Mouse (Mus musculus): ENCODE data around the gene Dusp19.

GRCm38 (mm10) chr2:80567411-80567810 lies 49.4 kb upstream of the Dusp19 start:
- no peak for TF ChIP-seq GATA1 (IDR thresholded peaks at IDR 0.05; ENCODE audit: borderline replicate concordance, low read length)
- TF ChIP-seq FLI1 (IDR thresholded peaks at IDR 0.05; ENCODE audit: low read length), result no peak
